Mouse (Mus musculus) embryonic stem cell, embryonic (primary cell): ENCODE data around the gene AI661453.

Source experiments
- CTCF ChIA-PET, 4 experiments: fragments of 300-600 bp in 2 of 4; fragments of 350-600 bp in 2 of 4; sonication (Branson Sonifier 250); formaldehyde crosslinking; loops; one replicate each; lab custom pipeline; 2022; ENCODE audit warnings: inconsistent platforms in 2 of 4; lab: Charles Lee
- POLR2A ChIA-PET, 4 experiments: fragments of 300-600 bp in 2 of 4; fragments of 350-600 bp in 2 of 4; sonication (Branson Sonifier 250); formaldehyde crosslinking; loops; one replicate each; lab custom pipeline; 2022; ENCODE audit warnings: antibody characterized with exemption in 4 of 4, inconsistent platforms in 1 of 4; lab: Charles Lee

AI661453 gene

DNA sequence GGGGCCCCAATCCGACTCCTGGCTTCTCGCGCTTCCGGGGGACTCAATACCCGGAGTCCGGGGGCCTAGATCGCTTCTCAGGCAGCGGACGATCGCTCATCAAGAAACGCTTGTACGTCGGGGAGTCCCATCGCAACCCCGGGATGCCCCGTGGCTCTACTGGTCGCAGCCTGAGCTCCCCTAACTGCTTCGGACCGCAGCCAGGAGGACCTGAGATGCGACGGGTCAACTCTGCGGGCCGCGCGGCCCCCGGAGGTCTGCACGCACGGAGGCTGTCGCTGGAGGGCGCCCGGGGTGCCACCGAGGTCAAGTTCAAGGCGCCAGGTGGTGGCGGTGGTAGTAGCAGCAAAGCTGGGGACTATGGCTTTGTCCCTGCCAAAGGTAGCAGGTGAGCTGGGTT is 32.1 kb downstream of the AI661453 start:
- ChIA-PET CTCF (interaction anchor here (0.5 to 3.1 kb wide), 28 partner anchors 11 to 785 kb away, joined by 3 to 23 read pairs (median 4); partner anchors contain the start of genes AI661453 (in 1 of the 4) and Taf8 (in 1 of the 4)), POLR2A (interaction anchor here in 2 of 4 experiments (0.6 to 4.3 kb wide), 29 partner anchors 11 to 400 kb away, joined by 3 to 22 read pairs (median 4); partner anchors contain the start of genes 1700001C19Rik (in 1 of the 2) and AI661453 (in 1 of the 2))

DNA sequence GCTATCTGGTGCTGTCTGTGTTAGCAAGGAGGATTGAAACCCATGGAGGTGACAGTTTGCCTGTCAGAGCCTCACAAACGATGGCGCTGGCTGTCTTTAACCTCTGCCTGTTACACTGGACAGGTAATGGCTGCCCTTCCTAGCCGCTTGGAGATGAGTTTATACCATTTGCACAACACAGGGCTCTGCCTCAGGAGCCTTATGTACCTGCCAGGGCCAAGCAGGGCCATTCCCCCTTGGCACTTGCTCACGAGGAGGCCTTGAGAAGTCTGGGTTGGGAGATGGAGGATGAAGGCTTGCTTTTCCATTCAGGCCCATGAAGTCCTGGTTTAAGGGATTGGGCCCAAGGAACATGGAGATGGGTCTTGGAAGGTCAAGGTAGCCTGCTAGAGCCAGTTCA is 33.2 kb downstream of the AI661453 start:
- CTCF ChIA-PET: interaction anchor here in 2 of 4 experiments (0.6 to 3.1 kb wide), 4 partner anchors 13 to 56 kb away, joined by 3 to 17 read pairs (median 10); no protein-coding TSS in a partner anchor
- POLR2A ChIA-PET: interaction anchor here in 3 of 4 experiments (0.6 to 4.3 kb wide), 6 partner anchors 13 to 112 kb away, joined by 3 to 22 read pairs (median 4); no protein-coding TSS in a partner anchor

DNA sequence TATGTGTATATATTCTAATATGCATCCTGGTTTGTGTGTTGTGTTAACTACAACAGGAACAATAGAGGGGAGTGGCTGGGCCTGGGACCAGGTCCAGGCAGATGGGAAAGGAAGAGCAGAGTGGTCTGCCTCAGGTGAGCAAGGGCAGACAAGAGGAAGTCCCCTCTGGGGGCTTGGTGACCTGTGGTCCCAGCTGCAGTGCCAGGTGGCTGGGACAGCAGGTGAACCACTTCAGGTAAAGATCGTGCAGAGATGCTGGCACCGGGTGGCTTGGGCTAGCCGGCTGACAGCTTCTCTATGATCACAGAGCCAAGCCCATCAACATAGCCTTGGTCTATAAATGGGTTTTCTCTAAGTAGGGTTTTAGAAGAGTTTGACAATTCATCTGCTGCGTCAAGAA is 33.7 kb downstream of the AI661453 start:
- CTCF ChIA-PET: interaction anchor here in 1 of 4 experiments (1.7 to 4.4 kb wide), 2 partner anchors 7 to 12 kb away, joined by 4 to 30 read pairs; no protein-coding TSS in a partner anchor

DNA sequence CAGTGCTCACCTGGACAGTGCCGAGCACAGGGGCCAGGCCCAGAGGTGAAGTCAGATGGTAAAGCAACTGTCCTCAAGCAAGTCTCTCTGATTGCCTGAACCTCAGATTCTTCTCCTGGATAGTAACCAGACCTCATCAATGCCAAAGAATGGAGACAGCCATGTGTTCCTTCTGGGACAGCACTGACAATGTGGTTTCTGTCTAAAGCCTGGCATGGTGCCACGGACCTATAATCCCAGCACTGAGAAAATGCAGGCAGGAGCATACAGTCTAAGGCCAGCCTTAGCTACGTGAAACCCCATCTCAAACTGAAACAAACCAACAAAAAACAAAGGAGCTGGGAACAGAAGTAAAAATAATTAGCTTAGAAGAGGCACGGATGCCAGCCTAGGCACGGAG is 34.3 kb downstream of the AI661453 start:
- ChIA-PET CTCF (interaction anchor here in 2 of 4 experiments (0.5 to 4.4 kb wide), 4 partner anchors 8 to 16 kb away, joined by 3 to 30 read pairs (median 4); no protein-coding TSS in a partner anchor), POLR2A (interaction anchor here in 2 of 4 experiments (0.7 to 1.6 kb wide), 3 partner anchors 57 to 99 kb away, joined by 3 read pairs; no protein-coding TSS in a partner anchor)

More for the DNA sequence above, 33.7 kb downstream of the AI661453 start:
- POLR2A ChIA-PET: interaction anchor here in 2 of 4 experiments (0.6 to 1.6 kb wide), 4 partner anchors 18 to 112 kb away, joined by 3 to 4 read pairs (median 3); no protein-coding TSS in a partner anchor

DNA sequence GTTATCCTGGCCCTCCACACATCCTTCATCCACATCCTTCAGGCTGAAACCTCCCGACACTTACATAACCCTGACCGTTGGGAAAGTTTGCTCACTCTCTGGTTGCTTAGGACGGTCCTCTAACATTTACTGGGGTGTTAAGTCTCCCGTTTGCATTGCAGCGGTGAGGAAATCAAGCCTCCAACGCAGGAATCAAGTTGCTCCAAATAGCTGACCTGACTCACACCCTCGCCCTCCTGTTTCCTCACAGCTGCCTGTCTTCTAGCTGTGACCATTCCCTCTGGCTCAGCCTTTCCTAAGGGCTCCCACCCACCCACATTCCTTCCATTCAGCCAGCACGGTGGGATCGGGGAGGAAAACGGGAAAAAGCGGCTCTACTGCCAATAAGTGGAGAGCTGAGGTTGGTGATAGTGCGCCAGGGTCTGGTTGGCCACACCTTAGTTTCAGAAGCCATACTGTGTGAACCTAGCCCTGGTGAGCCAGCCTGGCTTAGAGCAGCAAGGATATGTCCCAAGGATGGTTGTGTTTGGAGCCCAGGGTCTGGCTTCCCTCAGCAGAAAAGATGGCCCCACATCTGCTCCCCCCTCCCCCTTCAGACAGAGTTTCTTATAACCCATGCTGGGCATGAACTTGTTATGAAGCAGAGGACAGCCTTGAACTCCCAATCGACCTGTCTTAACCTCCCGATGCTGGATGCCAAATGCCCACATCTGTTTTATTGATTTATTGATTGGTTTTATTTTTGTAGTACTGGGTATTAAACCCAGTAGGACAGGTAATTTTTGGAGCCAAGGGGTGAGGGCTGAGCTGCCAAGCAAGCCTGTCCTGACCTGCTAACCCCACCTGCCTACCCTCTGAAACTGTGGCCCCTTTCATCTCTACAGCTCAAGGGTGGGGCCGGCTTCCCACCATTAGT is 36.3 kb downstream of the AI661453 start:
- ChIA-PET POLR2A (interaction anchor here in 3 of 4 experiments (0.5 to 2.4 kb wide), 18 partner anchors 10 to 151 kb away, joined by 3 to 10 read pairs (median 4); partner anchors contain the start of gene Taf8 (in 2 of the 3)), CTCF (interaction anchor here (0.5 to 4.4 kb wide), 42 partner anchors 9 to 1770 kb away, joined by 3 to 30 read pairs (median 3); partner anchors contain the start of genes 1700001C19Rik (in 1 of the 4) and AI661453 (in 1 of the 4))

DNA sequence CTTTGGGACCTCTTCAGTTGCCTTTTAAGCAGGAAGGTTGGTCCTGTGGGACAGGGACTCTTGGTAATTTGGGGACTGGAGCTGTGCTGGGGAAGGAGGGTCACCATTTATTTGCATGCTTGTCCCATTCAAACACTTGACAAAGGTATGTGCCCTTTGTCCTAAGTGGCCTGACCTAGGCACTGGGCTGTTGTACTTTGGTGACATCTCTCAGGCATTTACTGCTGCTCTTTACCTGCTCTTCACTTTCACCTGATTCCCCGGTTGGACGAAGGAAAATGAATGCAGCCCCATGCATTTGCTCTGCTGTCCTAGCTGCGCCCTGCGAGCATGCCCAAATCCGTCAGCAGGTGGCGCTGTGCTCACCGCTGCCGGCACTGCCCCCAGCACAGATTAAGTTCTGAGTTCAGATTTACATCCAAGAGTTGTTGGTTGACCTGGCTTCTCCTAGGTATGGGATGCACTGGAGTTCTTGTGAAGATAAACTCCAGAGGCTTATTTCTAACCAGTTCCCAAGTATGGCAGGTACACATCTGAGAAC is 37.1 kb downstream of the AI661453 start:
- ChIA-PET CTCF (interaction anchor here (0.5 to 4.4 kb wide), 36 partner anchors 8 to 434 kb away, joined by 3 to 30 read pairs (median 4); partner anchors contain the start of genes 1700001C19Rik (in 1 of the 4) and AI661453 (in 1 of the 4)), POLR2A (interaction anchor here in 3 of 4 experiments (0.6 to 2.4 kb wide), 10 partner anchors 11 to 125 kb away, joined by 3 to 10 read pairs (median 4); partner anchors contain the start of gene Taf8 (in 1 of the 3))

DNA sequence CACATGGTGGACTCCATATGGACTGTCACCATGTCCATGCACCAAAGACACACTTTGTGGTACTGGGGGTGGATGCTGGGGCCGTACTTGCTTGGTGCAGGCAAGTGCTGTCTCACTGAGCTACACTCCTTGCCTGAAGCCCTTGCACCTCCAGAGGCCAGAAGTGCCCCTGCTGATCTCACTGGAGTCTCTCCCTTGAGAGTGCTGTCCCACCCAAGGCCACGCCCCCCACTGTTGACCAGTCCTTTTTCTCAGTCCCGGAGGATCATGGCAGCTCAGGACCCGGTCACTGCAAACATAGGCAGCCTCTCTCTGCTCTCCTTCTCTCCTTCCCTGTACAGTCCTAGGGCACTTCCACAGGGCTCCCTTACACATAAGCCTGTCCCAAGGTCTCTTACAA is 37.8 kb downstream of the AI661453 start:
- CTCF ChIA-PET: interaction anchor here (0.6 to 4.4 kb wide), 10 partner anchors 8 to 1476 kb away, joined by 3 to 30 read pairs (median 4); no protein-coding TSS in a partner anchor
- POLR2A ChIA-PET: interaction anchor here in 2 of 4 experiments (1.0 to 2.4 kb wide), 2 partner anchors 10 to 37 kb away, joined by 3 to 8 read pairs; no protein-coding TSS in a partner anchor

DNA sequence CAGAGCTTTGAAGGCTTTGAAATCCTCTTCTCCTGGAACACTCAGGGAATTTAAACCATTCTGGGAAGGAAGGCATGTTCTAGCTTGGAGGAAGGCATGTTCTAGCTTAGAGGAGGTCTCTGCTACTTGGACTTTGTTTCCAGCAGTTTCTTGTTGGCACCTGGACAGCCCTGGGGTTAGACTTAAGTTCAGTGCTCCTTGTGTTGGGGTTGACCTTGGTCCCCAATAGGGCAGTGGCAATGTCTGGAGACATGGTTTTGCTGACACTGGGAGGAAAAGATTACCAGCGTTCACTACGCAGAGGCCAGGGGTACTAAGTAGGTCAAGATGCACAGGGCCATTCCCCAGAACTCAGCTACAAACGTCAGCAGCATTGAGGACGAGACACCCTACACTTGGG is 38.8 kb downstream of the AI661453 start:
- CTCF ChIA-PET: interaction anchor here in 3 of 4 experiments (0.5 to 2.0 kb wide), 35 partner anchors 9 to 563 kb away, joined by 3 to 7 read pairs (median 3); partner anchors contain the start of genes Ccnd3 (in 1 of the 3), Gm21981 (in 1 of the 3), Guca1b (in 1 of the 3) and Prickle4 (in 1 of the 3)

DNA sequence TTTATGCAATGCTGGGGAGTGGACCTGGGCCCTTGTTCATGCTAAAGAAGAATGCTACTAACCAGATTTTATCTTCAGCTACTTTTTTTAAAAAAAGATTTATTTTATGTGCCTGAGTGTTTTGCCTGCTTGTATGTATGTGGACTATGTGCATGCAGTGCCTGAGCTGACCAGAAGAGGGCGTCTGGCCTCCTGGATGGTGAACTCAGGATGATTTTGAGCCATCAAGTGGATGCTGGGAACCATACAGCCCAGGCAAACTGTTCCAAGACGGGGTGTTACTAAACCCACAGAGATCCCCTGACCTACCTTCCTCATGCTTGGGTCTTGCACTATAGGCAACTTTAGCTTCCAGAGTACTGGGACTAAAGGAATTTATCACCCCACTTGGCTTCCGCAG is 39.3 kb downstream of the AI661453 start:
- POLR2A ChIA-PET: interaction anchor here in 3 of 4 experiments (0.7 to 1.9 kb wide), 20 partner anchors 9 to 127 kb away, joined by 3 to 6 read pairs (median 3); partner anchors contain the start of genes 1700001C19Rik (in 1 of the 3) and Guca1b (in 1 of the 3)
- CTCF ChIA-PET: interaction anchor here in 3 of 4 experiments (0.5 to 2.0 kb wide), 34 partner anchors 8 to 564 kb away, joined by 3 to 7 read pairs (median 3); partner anchors contain the start of genes Ccnd3 (in 1 of the 3), Gm21981 (in 1 of the 3), Guca1b (in 1 of the 3) and Prickle4 (in 1 of the 3)

More for the DNA sequence above, 38.8 kb downstream of the AI661453 start:
- POLR2A ChIA-PET: interaction anchor here in 3 of 4 experiments (0.7 to 1.9 kb wide), 13 partner anchors 9 to 120 kb away, joined by 3 to 5 read pairs (median 3); partner anchors contain the start of gene 1700001C19Rik (in 1 of the 3)

DNA sequence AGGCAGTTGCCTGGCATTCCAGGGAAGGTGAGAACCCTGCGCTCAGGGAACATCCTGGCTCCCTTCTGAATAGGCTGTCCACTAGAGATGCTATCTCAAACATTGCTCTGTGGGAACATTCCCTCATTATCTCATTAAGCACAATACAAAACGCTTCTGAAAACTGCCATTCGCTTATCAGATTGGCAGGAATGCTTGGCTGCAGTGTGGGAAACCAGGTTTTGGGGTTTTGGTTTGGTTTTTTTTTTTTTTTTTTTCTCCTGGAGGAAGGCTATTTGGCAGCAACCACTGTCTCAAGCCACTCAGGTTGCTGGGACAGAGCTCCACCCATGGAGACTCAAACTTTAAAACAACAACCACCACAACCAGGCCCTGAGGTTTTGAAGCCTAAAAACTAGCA is 43.5 kb downstream of the AI661453 start:
- ChIA-PET CTCF (interaction anchor here (0.6 to 1.4 kb wide), 9 partner anchors 12 to 548 kb away, joined by 3 to 5 read pairs (median 3); partner anchors contain the start of genes AI661453 (in 1 of the 4) and Prickle4 (in 1 of the 4)), POLR2A (interaction anchor here (0.6 to 1.9 kb wide), 12 partner anchors 22 to 590 kb away, joined by 3 to 8 read pairs (median 3); partner anchors contain the start of genes Ccnd3 (in 1 of the 4), Taf8 (in 1 of the 4) and Usp49 (in 1 of the 4))

DNA sequence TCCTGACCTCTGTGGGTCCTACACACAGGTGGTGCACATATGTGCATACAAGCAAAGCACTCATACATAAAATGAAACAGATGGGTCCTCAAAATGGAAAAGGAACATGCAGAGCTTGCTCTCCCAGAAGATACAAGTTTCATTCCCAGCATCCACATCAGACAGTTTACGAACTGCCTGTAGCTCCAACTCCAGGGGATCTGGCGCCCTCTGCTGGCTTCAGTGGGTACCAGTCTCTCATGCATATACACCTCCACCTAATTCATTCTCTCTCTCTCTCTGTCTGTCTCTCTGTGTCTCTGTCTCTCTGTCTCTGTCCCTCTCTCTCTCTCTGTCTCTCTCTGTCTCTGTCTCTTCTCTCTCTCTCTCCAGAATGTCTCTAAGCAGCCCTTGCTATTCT is 46.0 kb downstream of the AI661453 start:
- ChIA-PET CTCF (interaction anchor here (0.6 to 2.2 kb wide), 74 partner anchors 8 to 1484 kb away, joined by 3 to 30 read pairs (median 3); partner anchors contain the start of genes Taf8 (in 3 of the 4), 1700001C19Rik (in 1 of the 4) and Guca1b (in 1 of the 4)), POLR2A (interaction anchor here in 3 of 4 experiments (0.6 to 3.8 kb wide), 16 partner anchors 8 to 170 kb away, joined by 3 to 23 read pairs (median 4); partner anchors contain the start of genes Guca1b (in 1 of the 3) and Taf8 (in 1 of the 3))

DNA sequence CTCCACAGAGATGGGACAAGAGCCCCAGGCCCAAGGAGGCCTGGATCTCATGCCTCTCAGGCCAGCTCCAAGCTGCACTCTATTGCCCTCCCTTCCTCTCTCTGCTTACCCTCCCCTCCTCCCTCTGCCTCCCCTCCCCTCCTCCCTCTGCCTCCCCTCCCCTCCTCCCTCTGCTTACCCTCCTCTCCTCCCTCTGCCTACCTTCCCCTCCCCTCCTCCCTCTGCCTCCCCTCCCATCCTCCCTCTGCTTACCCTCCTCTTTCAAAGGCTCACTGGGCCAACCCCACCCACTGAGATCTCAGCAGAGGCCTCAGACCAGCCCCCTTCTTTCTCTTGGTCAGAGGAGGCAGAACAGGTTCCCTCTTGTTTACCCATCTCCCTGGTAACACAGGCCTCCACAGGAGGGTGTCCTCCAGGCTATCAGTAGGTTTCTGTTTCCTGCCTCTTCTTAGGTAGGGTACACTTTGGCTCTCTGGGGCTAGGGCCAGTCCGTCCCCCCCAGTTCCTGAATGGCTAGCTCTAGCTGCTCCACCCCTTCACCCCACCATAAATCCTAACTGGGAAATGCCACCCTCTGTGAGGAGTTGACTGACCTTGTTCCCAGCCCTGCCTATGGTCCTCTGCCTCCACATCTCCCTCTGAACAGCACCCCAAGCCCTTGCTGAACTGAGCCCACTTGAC is 48.0 kb downstream of the AI661453 start:
- CTCF ChIA-PET: interaction anchor here in 3 of 4 experiments (0.6 to 1.6 kb wide), 12 partner anchors 8 to 1798 kb away, joined by 3 to 8 read pairs (median 4); partner anchors contain the start of gene Mrpl14 (in 1 of the 3)
- POLR2A ChIA-PET: interaction anchor here (0.5 to 3.8 kb wide), 25 partner anchors 9 to 280 kb away, joined by 3 to 23 read pairs (median 4); partner anchors contain the start of genes Taf8 (in 2 of the 4), Ccnd3 (in 1 of the 4) and Guca1b (in 1 of the 4)

DNA sequence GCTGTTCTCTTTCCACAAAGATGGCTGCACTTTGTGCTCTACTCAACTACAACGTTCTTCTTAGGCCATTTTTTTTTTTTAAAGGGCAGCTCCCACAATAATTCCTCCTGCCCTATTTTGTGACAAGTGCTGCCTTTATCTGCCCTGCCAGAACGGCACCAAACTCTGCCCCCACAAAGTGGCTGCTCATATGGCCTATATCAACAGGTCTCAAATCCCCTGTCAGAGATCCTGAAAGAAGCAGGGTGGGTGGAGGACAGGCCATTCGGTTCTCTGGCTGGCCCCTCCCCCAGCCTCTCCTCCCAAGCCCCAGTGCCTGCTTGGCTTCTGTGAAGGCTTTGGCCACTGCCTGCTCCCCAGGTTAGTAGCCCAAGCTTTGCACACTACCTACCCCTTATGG is 48.6 kb downstream of the AI661453 start:
- CTCF ChIA-PET: interaction anchor here in 3 of 4 experiments (0.6 to 1.6 kb wide), 7 partner anchors 8 to 1799 kb away, joined by 3 to 8 read pairs (median 4); partner anchors contain the start of gene Mrpl14 (in 1 of the 3)
- POLR2A ChIA-PET: interaction anchor here (0.9 to 3.7 kb wide), 16 partner anchors 8 to 254 kb away, joined by 3 to 23 read pairs (median 4); partner anchors contain the start of gene Taf8 (in 2 of the 4)

DNA sequence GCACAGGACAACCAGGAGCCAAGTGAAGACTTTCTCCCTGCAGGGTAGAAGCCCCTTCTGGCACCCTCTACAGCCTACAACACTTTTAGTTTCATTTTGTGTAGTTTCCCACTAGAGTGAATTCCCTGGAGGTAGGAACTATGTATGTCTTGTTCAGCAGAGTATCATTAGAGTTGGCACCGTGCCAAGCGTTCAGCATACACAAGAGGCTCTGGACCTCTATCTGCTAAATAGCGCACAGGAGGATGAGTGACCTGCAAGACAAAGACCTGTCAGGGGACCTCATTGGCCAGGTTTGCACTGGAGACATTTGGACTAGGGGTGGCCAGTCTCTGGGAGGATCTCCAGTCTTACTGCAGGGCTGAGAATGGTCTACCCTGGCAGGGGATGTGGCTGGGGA is 49.4 kb downstream of the AI661453 start:
- ChIA-PET POLR2A (interaction anchor here in 2 of 4 experiments (0.6 to 1.6 kb wide), 3 partner anchors 16 to 1564 kb away, joined by 3 to 8 read pairs (median 4); partner anchors contain the start of gene Taf8 (in 1 of the 2)), CTCF (no interaction called here)

DNA sequence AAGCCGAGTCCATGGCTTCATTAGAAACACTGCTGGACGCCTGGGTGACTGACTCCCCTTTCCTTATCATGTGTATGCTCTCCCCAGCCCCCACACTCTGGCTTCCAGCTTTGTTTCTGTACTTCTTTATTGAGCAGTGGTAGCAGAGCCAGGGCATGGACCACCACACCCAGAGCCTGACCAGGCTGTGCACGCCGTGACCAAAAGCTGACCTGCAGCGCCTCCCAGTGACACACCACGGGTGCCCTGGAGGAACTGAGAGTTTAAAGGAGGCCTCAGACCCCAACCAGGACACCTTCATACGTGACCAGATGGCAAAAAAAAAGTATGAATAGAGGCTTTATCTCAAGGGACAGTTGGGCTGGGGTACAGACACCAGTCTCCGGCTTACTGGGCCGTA is 54.4 kb downstream of the AI661453 start:
- ChIA-PET CTCF (interaction anchor here in 2 of 4 experiments (0.5 to 2.1 kb wide), 7 partner anchors 8 to 452 kb away, joined by 3 to 6 read pairs (median 3); no protein-coding TSS in a partner anchor), POLR2A (interaction anchor here in 3 of 4 experiments (0.5 to 10.9 kb wide), 11 partner anchors 8 to 108 kb away, joined by 3 to 111 read pairs (median 4); partner anchors contain the start of genes Ccnd3 (in 2 of the 3) and Taf8 (in 2 of the 3))
